Mouse (Mus musculus) liver, embryonic 11.5 days (tissue): Measurements from ENCODE around the gene Slc22a15. TPM values are rescaled to one million over a fixed set of nuclear protein-coding genes. Genes with fewer than 3 reads are reported as not detected.

Experiments used
- ATAC-seq: fragments of 200-750 bp; cut with Nextera tagmentation; replicated peaks from 2 replicates; pipeline ENCODE4 v1.8.0; 2017; ENCODE audit warnings: moderate number of reproducible peaks, mild to moderate bottlenecking, moderate TSS enrichment, moderate library complexity; ENCODE audit not compliant: low FRiP score
- DNase-seq: peaks from one replicate; pipeline ENCODE4 v3.0.0-alpha.2; 2017; ENCODE audit warnings: low spot score
- H3K27ac ChIP-seq: fragments of 300-500 bp; sonication (generic); 2 replicates; pipeline ENCODE4 v1.5.1; 2014; ENCODE audit warnings: mild to moderate bottlenecking, low read depth, low read length, control low read depth
- H3K27me3 ChIP-seq: fragments of 300-500 bp; sonication (generic); replicated peaks from 2 replicates; pipeline ENCODE4 v1.6.1; 2014; ENCODE audit warnings: low read length, mixed read lengths; ENCODE audit not compliant: control insufficient read depth, insufficient read depth
- H3K36me3 ChIP-seq: fragments of 300-500 bp; sonication (generic); 2 replicates; pipeline ENCODE4 v1.6.1; 2014; ENCODE audit warnings: mild to moderate bottlenecking, low read length, moderate library complexity, mixed read lengths; ENCODE audit not compliant: control insufficient read depth, insufficient read depth
- H3K4me1 ChIP-seq: fragments of 300-500 bp; sonication (generic); replicated peaks from 2 replicates; pipeline ENCODE4 v1.6.1; 2014; ENCODE audit warnings: low read length, mixed read lengths; ENCODE audit not compliant: control insufficient read depth, insufficient read depth
- H3K4me2 ChIP-seq: fragments of 300-500 bp; sonication (generic); 2 replicates; pipeline ENCODE4 v1.6.1; 2014; ENCODE audit warnings: mild to moderate bottlenecking, control low read depth, moderate library complexity
- H3K4me3 ChIP-seq: fragments of 300-500 bp; sonication (generic); 2 replicates; pipeline ENCODE4 v1.5.1; 2014; ENCODE audit warnings: low read depth, low read length, control low read depth
- H3K9ac ChIP-seq: fragments of 300-500 bp; sonication (generic); 2 replicates; pipeline ENCODE4 v1.6.1; 2014; ENCODE audit warnings: low read depth, low read length, control low read depth
- H3K9me3 ChIP-seq: fragments of 300-500 bp; sonication (generic); 2 replicates; pipeline ENCODE4 v1.6.1; 2016; ENCODE audit warnings: low read length, inconsistent platforms, mixed read lengths; ENCODE audit not compliant: control insufficient read depth
- WGBS: fragments of 180-500 bp; shearing (Covaris S2); extraction: QIAGEN DNeasy Blood & Tissue Kit; methylation state at CpG from one replicate; pipeline ENCODE4 v1.1.7; 2014; 5-methylcytosine and 5-hydroxymethylcytosine counted together
- polyA plus RNA-seq: library from polyadenylated mRNA; unstranded; fragments of >200 nt; fragmentation: Nextera tagmentation; extraction: Ambion mirVana; gene quantifications from 2 replicates; pipeline ENCODE4 v1.2.1, GENCODE M21; 2014

Gene Slc22a15
- polyA plus RNA-seq, 1 experiment from 2014 or later = 1.8 TPM

DNA sequence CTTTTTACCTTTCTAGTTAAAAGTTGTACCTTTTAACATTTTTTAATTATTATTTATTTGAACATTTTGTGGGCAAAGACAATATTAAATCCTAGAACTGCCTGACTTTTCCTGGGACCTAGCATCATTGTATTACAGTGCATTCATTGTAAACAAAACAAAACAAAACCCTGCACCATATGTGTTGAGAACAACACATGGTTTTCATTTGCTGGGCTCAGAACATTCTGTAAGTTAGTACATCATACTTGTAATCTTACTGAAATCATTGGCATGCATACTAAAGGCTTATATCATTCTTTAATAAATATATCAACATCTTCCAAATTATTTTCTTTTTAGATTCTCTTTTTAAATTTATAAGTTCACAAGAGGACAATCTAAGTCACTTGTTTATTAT is 2.4 kb upstream of the Slc22a15 start:
- Histone ChIP-seq H3K9me3 (no peaks in the 10 kb centered on the region), H3K27me3 (0 out of 2 replicates have a peak, but pooled peaks cover 4% of the 10 kb centered on the region), H3K4me3 (no peak overlapping the region), H3K36me3 (no peaks in the 10 kb centered on the region), H3K27ac (no peak overlapping the region), H3K9ac (no peak overlapping the region), H3K4me1 (no peaks in the 10 kb centered on the region; the same call in 1 of the 2 replicates), H3K4me2 (no peak overlapping the region)
- no peak for DNase-seq
- ATAC-seq = no peak

DNA sequence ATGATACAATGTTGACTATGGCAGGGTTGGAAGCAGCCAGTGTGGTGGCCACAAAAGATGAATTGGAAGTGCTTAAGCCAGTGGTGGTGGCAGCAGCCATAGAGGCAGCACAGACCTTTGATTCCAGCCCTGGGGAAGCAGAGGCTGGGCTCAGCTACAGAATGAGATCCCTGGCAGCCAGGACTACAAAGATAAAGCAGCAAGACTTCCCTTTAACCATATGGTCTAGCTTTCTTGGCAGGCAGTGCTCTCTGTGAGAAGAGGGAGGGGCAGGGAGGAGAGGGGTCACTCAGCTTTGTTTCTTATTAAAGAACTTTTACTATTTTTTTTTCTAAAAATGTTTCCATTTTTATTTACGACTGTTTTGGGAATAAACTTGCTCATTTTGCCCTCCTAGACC is 1.4 kb upstream of the Slc22a15 start:
- Histone ChIP-seq H3K4me2 (no peak overlapping the region), H3K9ac (no peak overlapping the region), H3K9me3 (no peaks in the 10 kb centered on the region), H3K36me3 (no peaks in the 10 kb centered on the region), H3K4me3 (no peak overlapping the region), H3K27ac (no peak overlapping the region), H3K27me3 (0 out of 2 replicates have a peak, but pooled peaks cover 4% of the 10 kb centered on the region), H3K4me1 (no peaks in the 10 kb centered on the region; the same call in 1 of the 2 replicates)
- no peak for DNase-seq
- WGBS = 50% methylated on average over 1 of the region's 1 CpGs
- peak; percentile 33; the same call in 1 of the 2 replicates for ATAC-seq

DNA sequence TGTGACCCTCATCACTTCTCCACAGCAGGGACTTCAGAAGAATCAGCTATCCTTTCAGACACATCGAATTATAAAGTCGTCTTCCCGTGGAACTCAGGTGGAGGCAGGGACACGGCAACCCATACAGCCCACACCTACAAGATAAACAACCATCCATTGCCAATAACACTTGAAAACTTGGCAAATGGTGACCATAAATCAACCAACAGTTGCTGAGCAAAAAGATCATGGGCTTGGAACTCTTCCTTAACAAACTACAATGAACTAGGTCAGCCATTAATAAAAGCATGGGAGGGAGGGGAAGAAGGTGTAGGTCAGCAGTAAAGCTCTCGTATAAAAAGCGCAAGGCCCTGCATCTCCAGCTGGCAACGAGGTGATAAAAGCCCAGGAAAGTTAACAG is 1.9 kb downstream of the Slc22a15 start:
- no peaks in the 10 kb centered on the region for H3K36me3 ChIP-seq
- H3K9ac ChIP-seq = no peak overlapping the region
- DNase-seq (no peak), ATAC-seq (no peak)
- H3K4me1 ChIP-seq = no peaks in the 10 kb centered on the region; the same call in 1 of the 2 replicates
- H3K27ac ChIP-seq = no peak overlapping the region
- 0 out of 2 replicates have a peak, but pooled peaks cover 4% of the 10 kb centered on the region for H3K27me3 ChIP-seq
- WGBS = 75% methylated on average over 7 of the region's 7 CpGs
- H3K4me3 ChIP-seq = no peak overlapping the region
- H3K9me3 ChIP-seq = no peaks in the 10 kb centered on the region
- no peak overlapping the region for H3K4me2 ChIP-seq

DNA sequence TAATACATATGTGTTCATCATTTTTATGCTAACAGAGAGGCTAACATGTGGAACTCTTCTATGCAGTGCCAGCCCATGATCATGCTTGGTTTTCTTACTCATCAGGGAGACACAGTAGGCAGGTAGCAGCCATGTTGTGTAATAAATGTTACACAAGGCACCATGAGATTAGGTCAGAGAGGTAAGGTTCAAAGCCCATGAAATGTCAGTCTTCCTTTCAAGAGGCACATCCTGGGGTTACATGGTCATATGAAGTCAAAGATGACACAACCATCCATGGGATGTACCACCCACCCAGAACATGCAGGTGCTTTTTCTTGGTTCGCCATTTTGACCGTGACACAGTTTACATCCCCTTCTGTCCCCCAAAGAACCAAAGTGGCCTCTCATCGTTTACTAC is 5.7 kb downstream of the Slc22a15 start:
- Histone ChIP-seq H3K9ac (no peak overlapping the region), H3K4me2 (no peak overlapping the region), H3K36me3 (no peaks in the 10 kb centered on the region), H3K9me3 (no peaks in the 10 kb centered on the region), H3K4me1 (0 out of 2 replicates have a peak, but pooled peaks cover 2% of the 10 kb centered on the region), H3K27me3 (0 out of 2 replicates have a peak, but pooled peaks cover 4% of the 10 kb centered on the region), H3K4me3 (no peak overlapping the region), H3K27ac (no peak overlapping the region)
- no peak for DNase-seq
- ATAC-seq = no peak
- 79% methylated on average over 3 of the region's 3 CpGs for WGBS

DNA sequence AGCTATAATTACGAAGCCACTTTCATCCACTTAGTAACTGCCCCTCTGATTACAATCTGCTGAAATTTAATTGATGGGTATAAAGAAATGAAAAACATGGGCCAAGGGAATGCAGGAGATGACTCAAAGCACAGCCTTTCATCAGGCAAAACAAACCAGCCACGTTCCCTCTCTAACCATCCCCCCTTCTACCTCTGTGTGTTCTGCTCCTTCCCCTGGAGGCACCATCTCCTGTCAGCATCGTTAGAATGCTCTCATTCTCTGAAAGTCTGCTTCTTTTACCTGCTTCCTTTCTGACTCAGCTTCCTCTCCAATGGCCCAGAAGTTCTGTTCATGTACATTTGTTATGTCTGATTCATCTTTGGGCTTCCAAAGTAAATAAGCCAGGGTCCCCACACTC is 6.6 kb downstream of the Slc22a15 start:
- DNase-seq = no peak
- H3K27ac ChIP-seq = no peak overlapping the region
- WGBS = 41% methylated on average over 3 of the region's 3 CpGs

DNA sequence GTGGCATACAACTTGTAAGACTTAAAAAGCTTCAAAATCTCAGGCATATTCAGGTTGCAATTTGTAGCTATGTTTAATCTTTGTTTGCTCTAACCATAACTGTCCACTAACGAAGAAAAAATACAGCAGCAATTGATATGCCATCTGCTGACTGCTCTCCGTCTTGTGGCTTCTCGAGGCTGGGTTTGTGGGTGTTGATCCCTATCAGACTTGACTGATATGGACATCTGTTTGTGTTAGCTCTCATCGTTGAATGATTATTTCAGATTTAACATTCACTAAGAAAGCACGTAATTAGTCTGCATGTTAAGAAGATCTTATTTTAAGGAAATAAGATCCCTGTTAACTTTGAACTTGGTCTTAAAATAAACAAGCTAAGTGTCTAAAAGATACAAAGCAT is 7.7 kb downstream of the Slc22a15 start:
- ATAC-seq = no peak
- Histone ChIP-seq H3K36me3 (no peaks in the 10 kb centered on the region), H3K4me3 (no peak overlapping the region), H3K9me3 (no peaks in the 10 kb centered on the region), H3K27ac (no peak overlapping the region), H3K9ac (no peak overlapping the region), H3K27me3 (no peaks in the 10 kb centered on the region), H3K4me1 (0 out of 2 replicates have a peak, but pooled peaks cover 2% of the 10 kb centered on the region), H3K4me2 (no peak overlapping the region)
- 46% methylated on average over 5 of the region's 5 CpGs for WGBS
- no peak for DNase-seq

More for the DNA sequence above, 6.6 kb downstream of the Slc22a15 start:
- ATAC-seq = no peak
- H3K4me1 ChIP-seq = 0 out of 2 replicates have a peak, but pooled peaks cover 2% of the 10 kb centered on the region
- H3K9me3 ChIP-seq = no peaks in the 10 kb centered on the region
- H3K27me3 ChIP-seq = no peaks in the 10 kb centered on the region
- H3K4me3 ChIP-seq = no peak overlapping the region
- H3K36me3 ChIP-seq = no peaks in the 10 kb centered on the region
- no peak overlapping the region for H3K9ac ChIP-seq
- no peak overlapping the region for H3K4me2 ChIP-seq

DNA sequence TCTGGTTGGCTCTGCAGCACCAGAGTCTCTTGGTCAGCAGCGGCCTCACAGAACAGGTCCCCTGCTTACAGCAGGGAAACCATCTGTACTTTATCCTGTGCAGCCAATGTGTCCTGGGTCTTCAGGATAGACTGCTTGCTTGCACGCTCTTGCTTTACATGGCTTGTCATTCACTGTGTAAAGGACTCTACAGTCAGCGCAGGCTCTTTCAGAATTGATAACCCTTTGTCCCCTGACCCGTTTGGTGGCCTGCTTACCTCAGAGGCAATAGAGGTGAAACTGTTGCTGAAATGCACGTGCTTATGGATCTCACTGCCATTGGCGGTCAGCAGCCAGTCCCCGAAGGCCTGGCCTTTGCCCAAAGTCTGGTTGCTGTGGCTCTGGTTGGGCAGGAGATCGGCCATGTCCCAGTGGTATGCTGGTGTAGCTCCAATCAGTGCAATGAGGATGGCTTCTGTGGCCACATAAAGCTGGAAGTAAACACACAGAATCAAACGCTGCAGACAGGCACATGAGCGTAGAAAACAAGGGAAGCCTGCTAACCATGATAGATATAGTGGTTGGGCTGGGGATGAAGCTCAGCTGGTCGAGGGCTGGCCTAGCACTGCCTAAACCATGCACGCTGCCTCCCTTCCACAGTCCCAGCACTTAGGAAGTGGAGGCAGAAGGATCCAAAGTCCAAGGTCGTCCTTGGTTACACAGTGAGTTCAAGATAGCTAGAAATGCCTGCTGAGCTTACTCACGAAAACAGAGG is 9.0 kb downstream of the Slc22a15 start:
- Histone ChIP-seq H3K27me3 (no peaks in the 10 kb centered on the region), H3K9ac (no peak overlapping the region), H3K4me3 (no peak overlapping the region), H3K4me1 (0 out of 2 replicates have a peak, but pooled peaks cover 2% of the 10 kb centered on the region), H3K36me3 (no peaks in the 10 kb centered on the region), H3K4me2 (no peak overlapping the region), H3K9me3 (no peaks in the 10 kb centered on the region), H3K27ac (no peak overlapping the region)
- WGBS = 74% methylated on average over 14 of the region's 14 CpGs
- DNase-seq (no peak), ATAC-seq (peak; percentile 49)

DNA sequence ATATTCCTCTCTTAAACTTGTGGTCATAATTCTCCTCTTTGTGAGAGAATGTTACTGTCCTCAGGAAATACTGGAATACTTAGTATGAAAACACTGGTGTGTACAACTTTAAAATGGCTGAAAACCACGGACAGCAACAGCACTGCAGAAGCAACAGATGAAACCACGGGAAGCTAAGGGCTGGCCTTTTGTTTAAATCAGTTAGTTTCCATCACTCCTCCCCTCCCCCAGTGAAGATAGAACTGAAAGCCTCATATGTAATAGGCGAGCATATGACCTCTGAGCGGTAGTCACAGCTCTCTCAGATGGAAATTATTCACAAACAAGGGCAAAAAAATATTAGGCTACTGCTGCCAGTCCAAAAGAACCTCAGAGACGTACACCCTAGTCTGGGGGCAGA is 10.0 kb downstream of the Slc22a15 start:
- Histone ChIP-seq H3K9ac (no peak overlapping the region), H3K4me2 (no peak overlapping the region), H3K27me3 (no peaks in the 10 kb centered on the region), H3K9me3 (no peaks in the 10 kb centered on the region), H3K27ac (no peak overlapping the region), H3K4me3 (no peak overlapping the region), H3K36me3 (no peaks in the 10 kb centered on the region), H3K4me1 (0 out of 2 replicates have a peak, but pooled peaks cover 2% of the 10 kb centered on the region)
- WGBS = 71% methylated on average over 5 of the region's 5 CpGs
- DNase-seq (no peak), ATAC-seq (no peak)

DNA sequence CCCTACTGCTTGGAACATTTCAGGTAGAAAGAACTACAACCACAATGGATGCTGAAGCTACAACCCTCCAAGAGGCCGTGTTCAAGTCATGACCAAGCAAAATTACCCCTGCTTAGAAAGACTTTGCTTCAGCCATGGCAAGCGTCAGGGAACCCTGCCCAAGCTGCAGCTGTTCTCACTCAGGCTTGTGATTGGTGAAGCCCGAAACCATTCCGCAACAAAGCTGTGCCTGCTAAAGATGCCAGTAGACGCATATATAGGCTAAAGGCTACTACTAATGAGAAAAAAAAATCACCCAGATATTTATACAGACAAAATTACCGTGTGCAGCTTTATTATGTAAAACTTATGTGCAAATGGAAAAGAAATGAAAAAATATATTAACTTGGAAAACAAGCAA is 12.2 kb downstream of the Slc22a15 start:
- H3K4me3 ChIP-seq = no peak overlapping the region
- 83% methylated on average over 6 of the region's 6 CpGs for WGBS
- H3K27ac ChIP-seq = no peak overlapping the region
- H3K4me1 ChIP-seq = 0 out of 2 replicates have a peak, but pooled peaks cover 2% of the 10 kb centered on the region
- H3K27me3 ChIP-seq = no peaks in the 10 kb centered on the region
- no peak overlapping the region for H3K9ac ChIP-seq
- no peak for DNase-seq
- H3K9me3 ChIP-seq = no peaks in the 10 kb centered on the region
- no peak for ATAC-seq
- H3K36me3 ChIP-seq = no peaks in the 10 kb centered on the region
- H3K4me2 ChIP-seq = no peak overlapping the region
